In genomic region chr14:57334833-57335232, GRCm38 (mm10) we compare ENCODE assay signal across 12 mouse cellular contexts.
DNase-seq lines count a peak whose midpoint lies in the region; ATAC-seq and TF ChIP-seq lines count a peak whose summit lies in the region.
"Had no signal": no experiment of that assay in that cellular context is flagged by ENCODE, and none has a peak within 500 bp of the region (broad histone marks: within the 10 kb centered on the region; RNA-seq: fewer than 3 reads in every experiment).

No protein-coding gene starts in this region.

- no peak for DNase-seq in heart, postnatal 0 days (ENCODE audit: low spot score)
- no peak for DNase-seq in heart, adult 8-10 months (ENCODE audit: low spot score)
- no peak for DNase-seq in lung, embryonic 14.5 days
- DNase-seq in lung, adult 18-20 months = no peak
- peak; percentile 25 for DNase-seq in MEL (ENCODE audit: low read depth, low spot score)
- DNase-seq in cerebellum, adult 8-10 months = no peak
- no peak for DNase-seq in adrenal gland, postnatal 4 days (ENCODE audit: low spot score in 2 of 2)
- DNase-seq: cerebellum, postnatal 25 days; layer of hippocampus, postnatal 36 days; right cerebral cortex, adult 18-20 months had no signal

- H3K79me2 ChIP-seq in MEL (ENCODE audit: control insufficient read depth, insufficient read depth, low read length, poor library complexity) = no peaks in the 10 kb centered on the region

- H3K4me1 ChIP-seq in heart, postnatal 0 days (ENCODE audit: control insufficient read depth, insufficient read depth) = no peaks in the 10 kb centered on the region
- H3K4me1 ChIP-seq in lung, embryonic 14.5 days (ENCODE audit: insufficient read depth) = no peaks in the 10 kb centered on the region
- no peaks in the 10 kb centered on the region for H3K4me1 ChIP-seq in MEL (ENCODE audit: control insufficient read depth in 1 of 2, insufficient read depth in 2 of 2, low read length in 2 of 2)

- no peak overlapping the region for H3K4me3 ChIP-seq in heart, postnatal 0 days (ENCODE audit: low read depth, low read length)
- no peak overlapping the region for H3K4me3 ChIP-seq in lung, embryonic 14.5 days (ENCODE audit: low read depth, low read length)
- H3K4me3 ChIP-seq in MEL (ENCODE audit: control insufficient read depth in 1 of 2, insufficient read depth in 1 of 2, low read depth in 2 of 2, low read length in 2 of 2) = no peak overlapping the region
- H3K4me3 ChIP-seq: erythroblast, embryonic 14.5 days had no signal

- peak; percentile 21 for TF ChIP-seq RAD21 in MEL (IDR thresholded peaks at IDR 0.05; ENCODE audit: low read depth, low read length)

- TF ChIP-seq POLR2A in MEL (IDR thresholded peaks at IDR 0.05; ENCODE audit: control insufficient read depth in 1 of 2, insufficient read depth in 1 of 2, low read depth in 1 of 2, low read length in 2 of 2, poor library complexity in 1 of 2) = no peak

- no peak overlapping the region for H3K9ac ChIP-seq in heart, postnatal 0 days (replicated peaks; ENCODE audit: low read depth, low read length)
- H3K9ac ChIP-seq in lung, embryonic 14.5 days = no peak overlapping the region
- H3K9ac ChIP-seq in MEL (ENCODE audit: control insufficient read depth, low read depth, low read length, poor library complexity, severe bottlenecking) = no peak overlapping the region

- 69% methylated on average over 6 of the region's 6 CpGs for WGBS in heart, postnatal 0 days
- WGBS in lung, embryonic 14.5 days = 63% methylated on average over 6 of the region's 6 CpGs

- TF ChIP-seq EP300 in heart, postnatal 0 days (IDR thresholded peaks at IDR 0.05; ENCODE audit: low read depth) = no peak
- TF ChIP-seq EP300 in MEL (IDR thresholded peaks at IDR 0.05; ENCODE audit: low read depth in 1 of 2, low read length in 2 of 2) = no peak

- H3K9me3 ChIP-seq in heart, postnatal 0 days (replicated peaks; ENCODE audit: control insufficient read depth, low read length) = no peaks in the 10 kb centered on the region
- H3K9me3 ChIP-seq in lung, embryonic 14.5 days (ENCODE audit: low read depth, low read length) = no peaks in the 10 kb centered on the region
- H3K9me3 ChIP-seq in MEL (replicated peaks; ENCODE audit: insufficient read depth, low read length) = no peaks in the 10 kb centered on the region

- no peak overlapping the region for H3K27ac ChIP-seq in heart, postnatal 0 days (ENCODE audit: low read depth)
- H3K27ac ChIP-seq in lung, embryonic 14.5 days (ENCODE audit: low read depth) = no peak overlapping the region
- no peak overlapping the region for H3K27ac ChIP-seq in MEL (ENCODE audit: control insufficient read depth, low read depth, low read length)

- no peaks in the 10 kb centered on the region for H3K36me3 ChIP-seq in heart, postnatal 0 days (replicated peaks; ENCODE audit: control insufficient read depth, insufficient read depth, low read length)
- H3K36me3 ChIP-seq in lung, embryonic 14.5 days (ENCODE audit: insufficient read depth) = no peaks in the 10 kb centered on the region
- no peaks in the 10 kb centered on the region for H3K36me3 ChIP-seq in MEL (ENCODE audit: control insufficient read depth in 1 of 2, insufficient read depth in 2 of 2, low read length in 2 of 2)

- H3K27me3 ChIP-seq in heart, postnatal 0 days (ENCODE audit: control insufficient read depth, insufficient read depth, low read length) = no peaks in the 10 kb centered on the region
- no peaks in the 10 kb centered on the region for H3K27me3 ChIP-seq in lung, embryonic 14.5 days (ENCODE audit: insufficient read depth, low read length)
- no peaks in the 10 kb centered on the region for H3K27me3 ChIP-seq in MEL (ENCODE audit: control insufficient read depth in 1 of 2, insufficient read depth in 2 of 2, low read length in 2 of 2)

- no peak overlapping the region for H3K4me2 ChIP-seq in heart, postnatal 0 days (ENCODE audit: low read depth, low read length)
- H3K4me2 ChIP-seq in lung, embryonic 14.5 days = no peak overlapping the region

- no peak for ATAC-seq in heart, postnatal 0 days (ENCODE audit: insufficient read depth, low read depth)
- no peak for ATAC-seq in lung, embryonic 14.5 days (ENCODE audit: insufficient read depth)
- peak; percentile 67 for ATAC-seq in megakaryocyte-erythroid progenitor cell, adult 5-6 weeks (replicated peaks; ENCODE audit: low FRiP score, low TSS enrichment, poor library complexity, severe bottlenecking)

- peak; percentile 28 for TF ChIP-seq CTCF in heart, postnatal 0 days (IDR thresholded peaks at IDR 0.05; ENCODE audit: low read depth)
- peak; percentile 47 for TF ChIP-seq CTCF in lung, embryonic 14.5 days (IDR thresholded peaks at IDR 0.05; ENCODE audit: low read depth)
- peak; percentile 50 to 64 (median 54) for TF ChIP-seq CTCF in MEL (IDR thresholded peaks at IDR 0.05 in 2 of 3, conservative IDR thresholded peaks at IDR 0.05 in 1 of 3; ENCODE audit: control insufficient read depth in 1 of 3, insufficient read depth in 1 of 3, low read depth in 2 of 3, low read length in 3 of 3, poor library complexity in 1 of 3, severe bottlenecking in 1 of 3)

TF ChIP-seq in MEL, 35 proteins besides CTCF, POLR2A, EP300 and RAD21:
- peak; percentile 53 for TF ChIP-seq SMC3 (IDR thresholded peaks at IDR 0.05; ENCODE audit: low read depth, low read length)
- no peak for TF ChIP-seq E2F4 (IDR thresholded peaks at IDR 0.05; ENCODE audit: borderline replicate concordance, low read depth, low read length)
